Mouse (Mus musculus) monocyte, adult 59 days (primary cell): Measurements from ENCODE around the gene Pop5. TPM values are rescaled to one million over a fixed set of nuclear protein-coding genes. Genes with fewer than 3 reads are reported as not detected.

Experiments used
- total RNA-seq, 2 experiments: library from RNA; stranded (reverse); gene quantifications; one replicate each; pipeline ENCODE4 v1.2.4; 2023

Gene Pop5
- total RNA-seq = 10 to 100 TPM; 26.9 to 31.7 TPM

DNA sequence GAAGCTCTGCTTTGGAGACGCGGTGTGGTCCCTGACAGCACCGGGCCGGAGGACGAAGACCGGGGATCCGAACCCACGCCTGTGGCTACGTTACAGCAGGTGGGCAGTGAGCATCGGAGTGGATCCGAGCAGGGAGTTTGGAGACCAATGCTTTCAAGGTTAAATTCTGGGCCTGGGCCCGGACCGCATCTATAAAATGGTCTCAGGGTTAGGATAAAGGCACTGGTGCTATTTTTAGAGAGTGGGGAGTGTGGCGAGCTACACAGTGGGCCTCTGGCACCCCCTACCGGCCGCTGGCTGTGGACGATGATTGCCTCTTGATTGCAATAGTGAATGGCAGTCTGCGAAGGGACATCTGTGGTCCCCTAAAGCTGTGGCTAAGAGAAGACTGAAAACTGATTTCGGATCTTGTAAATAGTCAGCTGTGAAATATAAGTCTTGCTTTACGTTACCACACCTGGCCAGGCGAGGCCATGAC lies at the start of gene Pop5:
Gene Pop5, plus strand, starts transcription at position 51 of the 478 bp plus-strand sequence.

DNA sequence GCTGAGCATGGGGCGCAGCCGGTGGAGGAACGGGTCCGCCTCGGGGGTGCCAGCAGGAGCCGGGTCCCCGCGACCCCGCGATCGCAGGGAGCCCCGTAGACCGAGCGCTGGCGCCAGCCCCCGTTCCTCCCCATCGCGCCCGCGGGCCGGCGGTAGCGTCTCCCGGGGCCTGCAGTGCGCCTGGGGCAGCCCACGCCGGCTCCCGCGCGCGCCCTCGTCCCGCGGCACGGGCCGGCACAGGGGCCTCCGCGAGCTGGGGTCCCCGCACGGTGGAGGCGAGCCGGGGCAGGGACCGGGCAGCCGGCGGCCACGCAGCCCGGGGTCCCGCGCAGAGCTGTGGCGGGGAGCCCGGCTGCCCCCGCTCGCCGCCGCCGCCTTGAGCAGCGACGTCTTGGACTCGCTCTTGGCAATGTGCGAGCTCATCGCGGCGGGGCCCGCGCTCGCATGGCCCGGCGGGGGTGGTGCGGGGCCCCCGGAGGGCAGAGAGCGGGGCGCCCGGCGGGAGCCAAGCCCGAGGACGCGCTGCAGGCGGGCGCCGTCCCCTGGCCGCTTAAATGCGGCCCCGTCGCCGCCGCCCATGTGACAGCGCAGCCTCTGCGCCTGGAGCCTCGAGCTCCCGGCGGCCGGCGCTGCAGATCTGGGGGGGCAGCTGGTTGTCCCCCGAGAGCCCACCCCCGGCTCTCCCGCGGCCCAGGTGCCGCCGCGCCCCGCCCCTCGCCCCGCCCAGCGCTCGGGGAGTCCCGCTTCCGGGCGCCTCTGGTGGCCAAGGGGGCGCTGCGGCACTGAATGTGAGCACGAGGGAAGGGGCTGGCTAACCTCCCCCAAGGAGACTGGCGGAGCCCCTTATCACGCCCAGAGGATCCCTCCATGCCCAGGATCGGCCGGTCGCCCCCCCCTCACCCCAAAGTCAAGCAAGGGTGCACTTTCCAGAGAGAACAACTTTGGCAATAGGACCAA lies 41.7 kb upstream of the Pop5 start, which contains the start of gene Cabp1:
Gene Cabp1, minus strand, starts transcription at position 713 of the 957 bp plus-strand sequence.

DNA sequence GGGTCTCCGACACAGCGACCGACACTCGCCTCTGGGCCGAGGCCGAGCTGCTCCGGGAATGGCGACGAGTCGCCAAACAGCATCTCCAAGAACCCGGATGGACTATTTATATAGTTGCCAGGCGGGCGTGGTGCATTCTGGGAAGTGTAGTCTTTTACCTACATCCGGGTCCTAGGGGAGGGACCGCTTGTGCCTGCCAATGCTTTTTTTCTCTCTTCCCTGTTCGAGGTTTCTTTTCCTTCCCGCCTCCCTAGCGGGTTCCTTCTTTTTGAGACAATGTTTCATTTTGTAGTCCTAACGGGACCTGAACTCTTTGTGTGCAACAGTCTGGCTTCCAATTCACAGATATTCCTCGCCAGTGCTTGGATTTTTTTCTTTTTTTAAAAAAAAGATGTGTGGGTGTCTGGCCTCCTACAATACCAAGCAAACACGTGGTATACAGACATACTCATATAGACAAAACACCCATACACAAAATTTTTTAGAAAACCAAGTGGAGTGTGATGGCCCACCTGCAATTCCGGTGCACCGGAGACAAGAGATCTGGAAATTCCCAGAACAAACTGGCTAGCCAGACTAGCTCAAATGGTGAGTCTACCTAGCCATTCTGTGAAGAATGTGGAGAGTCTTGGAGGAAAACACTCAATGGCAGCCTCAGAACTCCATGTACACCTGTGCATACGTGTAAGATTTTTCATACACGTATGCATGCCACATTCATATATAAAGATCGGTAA lies 37.3 kb downstream of the Pop5 start, which contains the start of gene Rnf10:
Gene Rnf10, minus strand, starts transcription at position 87 of the 737 bp plus-strand sequence.

DNA sequence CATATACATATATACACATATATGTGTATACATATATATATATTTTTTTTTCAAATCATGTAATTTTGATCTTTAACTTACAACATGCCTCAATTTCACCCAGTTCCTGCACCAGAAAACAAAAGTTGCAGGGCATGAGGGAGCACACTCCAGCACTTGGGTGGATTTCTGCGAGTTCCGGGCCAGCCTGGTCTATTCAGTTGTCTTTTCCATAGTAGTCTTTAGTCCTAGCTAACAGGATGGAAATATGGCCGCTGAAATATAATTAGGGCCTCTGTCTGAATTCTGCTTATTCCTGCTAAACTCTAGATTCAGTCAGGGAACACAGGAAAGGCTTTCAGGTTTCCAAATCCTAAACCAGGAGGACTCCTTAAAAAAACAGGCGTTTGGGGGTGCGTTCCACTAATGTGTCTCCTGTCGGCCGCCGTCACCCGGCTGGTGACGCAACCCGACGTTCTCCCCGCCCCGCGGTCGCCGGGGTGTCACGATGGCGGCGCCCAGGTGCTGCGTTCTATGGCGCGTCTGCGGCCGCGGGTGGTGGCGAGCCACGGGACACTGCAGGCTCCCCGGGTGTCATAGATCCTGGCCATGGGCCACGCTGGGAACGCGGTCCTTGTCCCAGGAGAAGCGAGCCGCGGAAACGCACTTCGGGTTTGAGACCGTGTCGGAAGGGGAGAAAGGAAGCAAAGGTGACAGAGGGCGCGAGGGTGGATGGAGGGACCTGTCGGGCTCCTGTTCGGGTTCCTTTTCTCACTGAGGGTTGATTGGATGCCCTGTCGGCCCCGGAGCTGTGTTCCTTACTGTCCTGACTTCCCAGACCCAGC lies 43.8 kb downstream of the Pop5 start, which contains the start of gene Coq5:
Gene Coq5, plus strand, starts transcription at position 441 of the 824 bp plus-strand sequence.

Other genes with a start within 250 kb of the Pop5 start
- gene Sppl3, start 224.7 kb upstream of the Pop5 start, total RNA-seq = 10 to 100 TPM; 64.1 to 64.7 TPM
- not detected for gene Gm10401, start 137.5 kb upstream of the Pop5 start, total RNA-seq
- 10 to 100 TPM; 27.5 to 31.8 TPM for gene Acads, start 116.5 kb upstream of the Pop5 start, total RNA-seq
- gene Unc119b, start 100.9 kb upstream of the Pop5 start, total RNA-seq = 10 to 100 TPM; 23.3 to 24.0 TPM
- gene Mlec, start 77.7 kb upstream of the Pop5 start, total RNA-seq = 10 to 100 TPM; 63.5 to 67.1 TPM
- gene Cabp1, start 41.5 kb upstream of the Pop5 start, total RNA-seq = not detected
- gene Rnf10, start 37.1 kb downstream of the Pop5 start, total RNA-seq = 100 to 1,000 TPM; 150 to 169 TPM
- gene Coq5, start 43.8 kb downstream of the Pop5 start, total RNA-seq = 10 to 100 TPM; 17.6 to 19.3 TPM
- gene Dynll1, start 65.2 kb downstream of the Pop5 start, total RNA-seq = 100 to 1,000 TPM; 216 to 251 TPM
- 10 to 100 TPM; 68.7 to 79.8 TPM for gene Srsf9, start 91.3 kb downstream of the Pop5 start, total RNA-seq
- 10 to 100 TPM; 19.0 to 20.6 TPM for gene Gatc, start 105.3 kb downstream of the Pop5 start, total RNA-seq
- gene Triap1, start 105.4 kb downstream of the Pop5 start, total RNA-seq = 10 to 100 TPM; 25.1 to 28.6 TPM
- gene Cox6a1, start 113.1 kb downstream of the Pop5 start, total RNA-seq = 100 to 1,000 TPM; 246 to 260 TPM
- gene Msi1, start 193.8 kb downstream of the Pop5 start, total RNA-seq = not detected
- gene Pla2g1b, start 230.4 kb downstream of the Pop5 start, total RNA-seq = not detected
- 10 to 100 TPM in 1 of 2 experiments, 1 to 10 TPM in 1; 8.0 to 11.5 TPM for gene Sirt4, start 248.9 kb downstream of the Pop5 start, total RNA-seq